Mouse (Mus musculus) thymus, adult 2 months (tissue): ENCODE data around the gene Zfand3.

Source experiments
- CTCF ChIP-seq: fragments of 200-500 bp; IDR thresholded peaks from 2 replicates; pipeline ENCODE4 v1.5.1; 2012; ENCODE audit warnings: mild to moderate bottlenecking, control low read depth, low read length, moderate library complexity, borderline replicate concordance; ENCODE audit not compliant: control insufficient read depth, poor library complexity, insufficient read depth; ENCODE audit errors: extremely low read depth
- POLR2A ChIP-seq: fragments of 200-500 bp; IDR thresholded peaks from 2 replicates; pipeline ENCODE4 v1.6.1; 2012; ENCODE audit warnings: mild to moderate bottlenecking, low read length, control low read depth, moderate library complexity; ENCODE audit not compliant: control insufficient read depth, poor library complexity, insufficient read depth; ENCODE audit errors: extremely low read depth

DNA sequence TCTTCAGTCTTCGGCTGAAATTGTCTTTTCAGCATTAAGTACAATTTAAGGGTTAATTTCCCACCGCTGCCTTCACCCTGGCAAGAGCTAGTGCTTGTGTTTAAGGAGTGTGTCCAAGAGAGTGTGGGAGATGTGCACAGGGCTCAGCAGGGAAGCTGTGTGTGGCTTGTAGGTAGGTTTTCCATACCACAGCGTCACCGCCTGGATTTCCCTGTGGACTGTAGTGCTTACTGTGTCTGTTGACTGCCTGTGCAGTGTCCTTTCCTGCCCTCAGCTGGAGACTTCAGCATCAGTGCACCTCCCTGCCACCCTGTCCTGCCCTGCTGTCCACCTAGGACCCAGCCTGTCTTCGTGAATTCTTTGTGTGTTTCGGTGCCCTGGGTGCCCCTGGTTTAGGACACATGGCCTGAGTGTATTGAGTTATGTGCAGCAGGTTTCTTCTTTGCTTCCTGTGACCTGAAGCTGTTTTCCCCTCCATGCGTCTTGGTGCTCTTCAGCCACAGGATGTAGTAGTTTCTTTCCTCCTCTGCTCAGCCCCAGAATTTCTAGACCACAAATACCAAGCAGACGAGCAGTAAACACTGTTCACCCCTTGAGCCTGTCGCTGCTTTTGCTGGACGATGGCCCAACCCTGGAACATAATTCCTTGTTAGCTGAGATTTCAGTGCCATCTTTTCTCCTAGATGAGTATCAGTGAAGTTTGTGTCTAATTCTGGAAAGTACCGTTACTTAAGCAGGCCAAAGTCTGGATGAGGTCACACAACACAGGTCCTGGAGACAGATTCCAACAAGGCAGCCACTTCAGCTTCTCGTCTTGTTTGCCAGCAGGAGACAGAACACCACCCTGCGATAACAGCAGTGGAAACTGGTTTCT is 195.1 kb downstream of the Zfand3 start:
- TF ChIP-seq CTCF (no peak), POLR2A (no peak)
